Mouse (Mus musculus) forebrain, embryonic 11.5 days (tissue): ENCODE measurements around the gene Golga4. TPM values are rescaled to one million over a fixed set of nuclear protein-coding genes. Genes with fewer than 3 reads are reported as not detected.

Source experiments
- ATAC-seq: fragments of 200-750 bp; cut with Nextera tagmentation; replicated peaks from 2 replicates; pipeline ENCODE4 v1.8.0; 2017; ENCODE audit warnings: moderate TSS enrichment; ENCODE audit not compliant: low FRiP score
- DNase-seq: peaks from one replicate; pipeline ENCODE4 v3.0.0-alpha.2; 2017; ENCODE audit warnings: low spot score
- H3K27ac ChIP-seq: fragments of 300-500 bp; sonication (generic); 2 replicates; pipeline ENCODE4 v1.5.1; 2014; ENCODE audit warnings: low read depth, low read length
- H3K27me3 ChIP-seq: fragments of 300-500 bp; sonication (generic); 2 replicates; pipeline ENCODE4 v1.6.1; 2014; ENCODE audit warnings: mild to moderate bottlenecking, low read length, mixed read lengths; ENCODE audit not compliant: control insufficient read depth, insufficient read depth
- H3K36me3 ChIP-seq: fragments of 300-500 bp; sonication (generic); 2 replicates; pipeline ENCODE4 v1.6.1; 2014; ENCODE audit warnings: mild to moderate bottlenecking, low read length, moderate library complexity, mixed read lengths; ENCODE audit not compliant: control insufficient read depth, insufficient read depth
- H3K4me1 ChIP-seq: fragments of 300-500 bp; sonication (generic); replicated peaks from 2 replicates; pipeline ENCODE4 v1.6.1; 2014; ENCODE audit warnings: low read length, mixed read lengths; ENCODE audit not compliant: control insufficient read depth, insufficient read depth
- H3K4me2 ChIP-seq: fragments of 300-500 bp; sonication (generic); 2 replicates; pipeline ENCODE4 v1.6.1; 2014; ENCODE audit warnings: low read depth, mild to moderate bottlenecking, low read length, moderate library complexity, mixed read lengths; ENCODE audit not compliant: severe bottlenecking
- H3K4me3 ChIP-seq: fragments of 300-500 bp; sonication (generic); 2 replicates; pipeline ENCODE4 v1.5.1; 2014; ENCODE audit warnings: low read depth, low read length
- H3K9ac ChIP-seq: fragments of 300-500 bp; sonication (generic); 2 replicates; pipeline ENCODE4 v1.6.1; 2014; ENCODE audit warnings: low read length
- H3K9me3 ChIP-seq: fragments of 300-500 bp; sonication (generic); 2 replicates; pipeline ENCODE4 v1.6.1; 2016; ENCODE audit warnings: low read length, mixed read lengths; ENCODE audit not compliant: control insufficient read depth
- WGBS: fragments of 180-500 bp; shearing (Covaris S2); extraction: QIAGEN DNeasy Blood & Tissue Kit; methylation state at CpG from one replicate; pipeline ENCODE4 v1.1.7; 2014; 5-methylcytosine and 5-hydroxymethylcytosine counted together
- polyA plus RNA-seq: library from polyadenylated mRNA; unstranded; fragments of >200 nt; fragmentation: Nextera tagmentation; extraction: Ambion mirVana; gene quantifications from 2 replicates; pipeline ENCODE4 v1.2.1, GENCODE M21; 2014

Gene Golga4
- polyA plus RNA-seq, 1 experiment from 2014 or later = 66.8 TPM

- Histone ChIP-seq H3K4me2 (no peak overlapping the region), H3K9me3 (no peaks in the 10 kb centered on the region), H3K4me1 (peaks cover 10% of the 10 kb centered on the region), H3K9ac (no peak overlapping the region), H3K36me3 (no peaks in the 10 kb centered on the region; the same call in 1 of the 2 replicates), H3K4me3 (no peak overlapping the region), H3K27me3 (no peaks in the 10 kb centered on the region), H3K27ac (no peak overlapping the region)
- no peak for ATAC-seq
- no peak for DNase-seq
- WGBS = 88% methylated on average over 15 of the region's 15 CpGs
Observed at GRCm38 (mm10) chr9:118510941-118511690, 5.0 kb downstream of the Golga4 start.

- DNase-seq (no peak), ATAC-seq (no peak)
- Histone ChIP-seq H3K4me2 (no peak overlapping the region), H3K27ac (no peak overlapping the region), H3K4me1 (peaks cover 2% of the 10 kb centered on the region; the same call in 1 of the 2 replicates), H3K27me3 (no peaks in the 10 kb centered on the region), H3K4me3 (no peak overlapping the region), H3K9ac (no peak overlapping the region), H3K36me3 (no peaks in the 10 kb centered on the region; the same call in 1 of the 2 replicates), H3K9me3 (no peaks in the 10 kb centered on the region)
- 84% methylated on average over 3 of the region's 3 CpGs for WGBS
Observed at GRCm38 (mm10) chr9:118512681-118513233, 6.7 kb downstream of the Golga4 start.

GRCm38 (mm10) chr9:118515476-118515875, 9.4 kb downstream of the Golga4 start:
- H3K9me3 ChIP-seq = no peaks in the 10 kb centered on the region
- 95% methylated on average over 6 of the region's 6 CpGs for WGBS

GRCm38 (mm10) chr9:118516162-118516561, 10.1 kb downstream of the Golga4 start:
- ATAC-seq = no peak
- DNase-seq = no peak

More at GRCm38 (mm10) chr9:118515476-118515875, 9.4 kb downstream of the Golga4 start:
- Histone ChIP-seq H3K4me3 (no peak overlapping the region), H3K9ac (no peak overlapping the region), H3K4me2 (no peak overlapping the region), H3K27ac (no peak overlapping the region), H3K4me1 (no peaks in the 10 kb centered on the region), H3K27me3 (no peaks in the 10 kb centered on the region), H3K36me3 (no peaks in the 10 kb centered on the region; the same call in 1 of the 2 replicates)
- ATAC-seq = no peak
- no peak for DNase-seq

GRCm38 (mm10) chr9:118517619-118518018, 11.6 kb downstream of the Golga4 start:
- 86% methylated on average over 7 of the region's 8 CpGs for WGBS
- Histone ChIP-seq H3K27me3 (no peaks in the 10 kb centered on the region), H3K36me3 (no peaks in the 10 kb centered on the region; the same call in 1 of the 2 replicates), H3K9me3 (no peaks in the 10 kb centered on the region), H3K4me2 (no peak overlapping the region), H3K27ac (no peak overlapping the region), H3K9ac (no peak overlapping the region), H3K4me3 (no peak overlapping the region), H3K4me1 (no peaks in the 10 kb centered on the region)
- DNase-seq (no peak), ATAC-seq (no peak)

More at GRCm38 (mm10) chr9:118516162-118516561, 10.1 kb downstream of the Golga4 start:
- WGBS = 88% methylated on average over 3 of the region's 3 CpGs
- H3K9me3 ChIP-seq = no peaks in the 10 kb centered on the region
- no peaks in the 10 kb centered on the region for H3K4me1 ChIP-seq
- no peak overlapping the region for H3K4me2 ChIP-seq
- no peak overlapping the region for H3K27ac ChIP-seq
- no peaks in the 10 kb centered on the region; the same call in 1 of the 2 replicates for H3K36me3 ChIP-seq
- H3K4me3 ChIP-seq = no peak overlapping the region
- H3K9ac ChIP-seq = no peak overlapping the region
- H3K27me3 ChIP-seq = no peaks in the 10 kb centered on the region

- no peaks in the 10 kb centered on the region; the same call in 1 of the 2 replicates for H3K36me3 ChIP-seq
- no peaks in the 10 kb centered on the region for H3K27me3 ChIP-seq
- no peak overlapping the region for H3K4me2 ChIP-seq
- no peaks in the 10 kb centered on the region for H3K4me1 ChIP-seq
- no peaks in the 10 kb centered on the region for H3K9me3 ChIP-seq
- no peak overlapping the region for H3K27ac ChIP-seq
- H3K9ac ChIP-seq = no peak overlapping the region
- no peak for DNase-seq
- no peak overlapping the region for H3K4me3 ChIP-seq
- no peak for ATAC-seq
- 80% methylated on average over 8 of the region's 8 CpGs for WGBS
Observed at GRCm38 (mm10) chr9:118519101-118519500, 13.0 kb downstream of the Golga4 start.

GRCm38 (mm10) chr9:118520011-118520410, 13.9 kb downstream of the Golga4 start:
- Histone ChIP-seq H3K4me1 (no peaks in the 10 kb centered on the region), H3K9ac (no peak overlapping the region), H3K4me2 (no peak overlapping the region), H3K36me3 (no peaks in the 10 kb centered on the region; the same call in 1 of the 2 replicates), H3K27me3 (no peaks in the 10 kb centered on the region), H3K27ac (no peak overlapping the region), H3K4me3 (no peak overlapping the region), H3K9me3 (no peaks in the 10 kb centered on the region)
- DNase-seq = no peak
- 82% methylated on average over 8 of the region's 8 CpGs for WGBS
- ATAC-seq = no peak

GRCm38 (mm10) chr9:118520858-118521257, 14.8 kb downstream of the Golga4 start:
- Histone ChIP-seq H3K27ac (no peak overlapping the region), H3K36me3 (no peaks in the 10 kb centered on the region), H3K9me3 (no peaks in the 10 kb centered on the region), H3K4me1 (no peaks in the 10 kb centered on the region), H3K9ac (no peak overlapping the region), H3K27me3 (no peaks in the 10 kb centered on the region), H3K4me2 (no peak overlapping the region), H3K4me3 (no peak overlapping the region)
- DNase-seq (no peak), ATAC-seq (no peak)
- 27% methylated on average over 3 of the region's 3 CpGs for WGBS
